Mouse (Mus musculus) frontal cortex, postnatal 10 days (tissue): Measurements from ENCODE around the gene Zbtb17.

Experiments
- DNase-seq, 2 experiments: peaks; one replicate each; pipeline ENCODE4 v3.0.0; 2022; ENCODE audit warnings: low spot score in 2 of 2, mixed read lengths in 1 of 2

Zbtb17 gene

DNA sequence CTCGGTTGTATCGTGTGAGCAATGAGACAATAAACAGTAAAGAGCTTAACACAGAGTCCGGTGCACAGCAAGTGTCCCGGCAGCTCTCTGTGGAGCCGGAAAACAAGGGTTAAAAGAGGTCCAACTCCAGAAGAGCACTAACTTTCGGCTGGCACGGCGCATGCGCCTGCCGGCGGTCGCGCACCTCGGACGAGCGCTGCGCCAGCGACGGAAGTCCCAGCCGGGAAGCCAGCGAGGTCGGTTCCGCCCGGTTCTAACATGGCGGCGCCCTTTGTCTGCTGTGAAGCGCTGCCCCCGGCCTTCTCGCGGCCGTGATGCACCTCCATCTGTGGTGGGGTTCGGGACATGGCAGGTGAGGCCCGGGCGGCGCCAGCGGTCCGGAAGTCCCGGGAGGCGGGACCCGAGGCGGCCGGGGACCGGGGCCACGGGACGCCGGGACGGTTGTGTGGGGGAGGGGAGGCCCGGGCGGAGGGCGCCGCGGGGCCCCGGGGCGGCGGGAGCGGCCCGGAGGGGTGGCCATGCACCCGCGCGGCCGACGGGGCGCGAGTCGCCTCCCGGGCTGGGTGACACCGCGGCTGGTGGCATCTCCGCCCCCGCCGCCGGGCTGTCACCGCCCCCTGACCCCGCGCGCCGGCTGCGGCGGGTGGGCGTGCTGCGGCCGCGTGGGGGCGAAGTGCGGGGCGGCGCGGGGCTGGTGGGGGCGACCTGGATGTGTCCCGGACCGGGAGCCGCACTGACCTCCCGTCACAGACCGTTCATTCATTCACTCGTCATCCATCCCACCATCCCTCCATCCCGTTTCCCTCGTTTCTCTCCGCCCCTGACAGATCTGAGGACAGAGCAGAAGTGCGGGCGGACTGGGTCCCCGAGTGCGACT, at the start of gene Zbtb17:
Gene Zbtb17, plus strand, starts transcription at position 204 of the 877 bp plus-strand sequence.
- peak; percentile 80 to 89 for DNase-seq

DNA sequence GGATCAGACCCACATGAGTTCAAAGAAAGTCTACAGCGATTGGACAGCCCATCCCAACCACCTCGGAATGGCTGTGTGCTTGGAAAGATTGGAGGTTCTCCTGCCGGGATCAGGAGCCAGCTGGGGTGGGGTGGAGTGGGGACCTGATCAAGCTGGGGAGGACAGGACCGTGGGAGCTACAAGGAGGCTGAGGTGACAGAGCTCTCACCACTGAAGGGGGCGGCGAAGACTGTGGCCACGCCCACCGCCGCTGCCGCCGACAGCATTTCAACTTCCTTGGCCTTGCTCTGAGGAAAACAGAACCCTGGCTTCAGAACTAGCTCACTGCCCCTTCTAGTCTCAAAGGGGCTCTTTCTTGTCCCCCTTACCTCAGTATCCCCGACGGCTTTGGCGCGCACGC, 49.7 kb upstream of the Zbtb17 start:
- DNase-seq: no peak

DNA sequence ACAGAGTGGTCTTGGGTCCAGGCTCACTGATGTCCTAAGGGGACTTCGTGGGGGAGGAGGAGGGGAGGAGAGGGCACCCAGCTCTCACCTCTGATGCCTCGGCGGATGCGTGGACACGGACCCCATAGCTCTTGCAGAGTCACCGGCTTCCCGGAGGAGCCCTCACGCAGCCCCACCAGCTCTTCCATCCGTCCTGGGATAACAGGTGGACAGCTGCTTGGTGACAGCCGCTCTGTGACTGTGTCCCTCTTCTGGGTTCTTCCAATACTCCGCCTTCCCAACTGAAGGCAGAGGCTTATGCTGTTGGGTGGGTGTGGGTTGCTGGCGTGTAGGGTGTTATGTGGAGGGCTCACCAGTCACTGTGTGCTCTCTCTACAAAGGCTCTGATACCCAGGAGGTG, 46.6 kb upstream of the Zbtb17 start:
- DNase-seq: no peak

DNA sequence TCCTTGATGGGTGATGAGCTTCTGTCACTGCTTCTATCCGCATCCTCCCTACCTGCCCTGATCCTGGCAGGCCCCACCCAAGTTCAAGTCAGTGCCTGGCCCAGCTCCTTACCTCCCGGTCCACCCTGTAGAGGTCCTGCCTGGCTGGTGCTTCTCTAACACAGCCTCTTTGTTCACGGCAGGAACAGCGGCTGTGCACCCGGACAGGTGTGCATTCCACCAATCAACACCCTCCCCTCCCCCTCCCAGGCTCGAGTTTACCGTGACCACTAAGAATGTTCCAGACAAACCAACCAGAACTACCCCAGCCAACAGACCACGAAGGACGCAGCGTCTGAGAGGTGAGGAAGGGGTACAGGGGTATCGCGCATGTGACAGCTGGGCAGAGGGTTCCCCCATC, 45.9 kb upstream of the Zbtb17 start, which contains the start of gene Clcnka:
Gene Clcnka, minus strand, starts transcription at position 180 of the 400 bp plus-strand sequence.
- no peak for DNase-seq

DNA sequence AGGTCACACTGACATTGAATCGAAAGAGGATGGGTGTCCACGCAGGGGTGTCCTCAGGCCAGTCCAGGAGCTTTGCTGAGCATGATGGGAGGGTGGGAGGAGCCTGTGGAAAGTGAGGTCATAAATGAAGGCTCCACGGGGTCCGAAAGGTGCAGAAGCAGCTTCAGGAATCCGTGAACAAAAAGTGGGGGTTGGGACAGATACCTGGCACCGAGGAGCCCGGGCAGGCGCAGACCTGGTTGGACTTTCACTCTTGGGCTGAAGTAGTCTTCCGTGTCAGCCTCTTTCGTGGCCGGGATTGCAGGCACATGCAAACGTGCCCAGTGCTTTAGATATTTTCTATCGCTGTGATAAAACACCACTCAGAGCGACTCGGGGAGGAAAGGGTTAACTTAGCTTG, 44.3 kb upstream of the Zbtb17 start:
- no peak for DNase-seq

DNA sequence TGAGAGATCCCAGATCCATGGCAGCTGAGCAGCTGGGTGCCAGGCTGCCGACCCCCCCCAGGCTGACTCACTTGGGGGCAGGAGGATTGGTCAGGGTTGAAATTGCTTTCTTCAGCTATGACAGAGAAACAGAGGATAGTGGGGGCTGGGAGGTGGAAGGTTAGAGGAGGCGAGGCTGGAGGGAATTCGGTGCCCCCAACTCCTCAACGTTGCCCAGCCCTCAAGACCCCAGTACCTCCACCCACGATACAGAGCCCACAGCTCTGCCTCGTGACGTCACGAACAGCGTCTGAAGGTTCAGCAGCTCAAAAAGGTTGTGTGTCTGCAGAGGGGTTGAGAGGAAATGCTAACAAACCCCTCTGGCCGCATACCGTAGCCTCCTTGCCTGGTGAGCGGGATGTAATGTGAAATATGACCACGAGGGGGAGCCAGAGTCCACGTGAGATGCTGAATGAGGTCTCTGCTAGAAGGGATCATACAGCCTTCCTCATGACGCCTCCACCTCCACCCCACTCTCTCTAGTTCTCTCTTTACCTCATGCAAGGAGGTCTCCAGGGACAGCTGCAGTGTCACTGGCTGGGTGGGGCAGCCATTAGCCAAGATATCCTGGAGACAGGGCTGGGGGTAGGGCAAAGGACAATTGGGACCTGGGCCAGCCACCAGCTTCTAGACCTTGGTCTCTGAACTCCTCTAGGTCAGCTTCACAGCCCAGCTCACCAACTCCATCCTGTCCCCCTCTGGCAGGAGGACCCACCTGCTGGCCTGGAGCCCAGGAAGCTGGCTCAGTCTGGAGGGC, 39.7 kb upstream of the Zbtb17 start:
- peak; percentile 78 to 89 for DNase-seq

DNA sequence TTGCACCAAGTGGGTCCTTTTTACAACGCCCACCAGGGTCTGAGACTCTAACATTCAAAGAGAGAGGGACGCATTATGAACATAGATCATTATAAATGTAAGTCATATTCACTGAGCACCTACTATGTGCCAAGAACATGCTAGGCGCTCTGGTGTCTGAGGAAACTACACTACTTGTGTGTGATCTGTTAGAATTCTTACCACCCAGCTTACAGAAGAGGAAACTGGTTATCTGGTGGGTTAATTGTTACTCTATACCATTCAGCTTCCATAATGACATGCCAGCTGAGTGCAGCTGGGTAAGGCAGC, 39.2 kb upstream of the Zbtb17 start:
- no peak for DNase-seq

DNA sequence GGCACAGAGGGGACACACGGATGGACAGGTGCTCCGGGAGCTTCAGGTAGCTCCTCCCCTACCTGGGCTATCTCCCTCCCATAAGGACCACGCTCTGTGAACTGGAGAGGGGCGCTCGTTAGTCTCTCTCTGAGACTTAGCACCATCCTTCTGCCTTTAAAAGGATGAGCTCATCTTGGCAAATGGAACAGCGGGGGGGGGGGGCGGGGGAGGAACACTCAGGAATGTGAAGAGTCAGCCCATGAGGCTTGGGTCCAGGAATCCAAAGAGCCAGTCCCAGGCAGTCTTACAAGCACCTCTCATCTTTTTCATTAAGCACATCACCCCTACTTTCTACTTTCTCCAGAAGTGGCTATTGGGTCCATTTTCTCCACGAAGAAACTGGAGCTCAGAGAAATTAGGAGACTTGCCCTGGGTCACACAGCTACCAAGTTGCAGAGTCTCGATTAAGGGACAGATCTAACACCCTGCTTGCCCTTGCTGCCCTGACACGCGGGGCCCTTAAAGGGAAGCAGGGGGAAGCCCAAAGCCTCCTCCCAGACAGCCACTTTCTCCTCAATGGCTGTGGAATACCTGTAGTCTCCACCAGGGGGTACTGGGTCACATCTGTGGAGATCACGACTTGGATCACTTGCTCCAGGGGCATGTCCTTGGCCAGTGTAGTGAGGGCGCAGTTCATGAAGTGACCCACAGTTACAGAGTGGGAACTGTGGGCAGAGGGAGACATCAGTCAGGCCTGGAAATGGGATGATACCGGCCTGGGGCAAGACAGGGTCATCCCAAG, 37.7 kb upstream of the Zbtb17 start:
- DNase-seq: no peak

DNA sequence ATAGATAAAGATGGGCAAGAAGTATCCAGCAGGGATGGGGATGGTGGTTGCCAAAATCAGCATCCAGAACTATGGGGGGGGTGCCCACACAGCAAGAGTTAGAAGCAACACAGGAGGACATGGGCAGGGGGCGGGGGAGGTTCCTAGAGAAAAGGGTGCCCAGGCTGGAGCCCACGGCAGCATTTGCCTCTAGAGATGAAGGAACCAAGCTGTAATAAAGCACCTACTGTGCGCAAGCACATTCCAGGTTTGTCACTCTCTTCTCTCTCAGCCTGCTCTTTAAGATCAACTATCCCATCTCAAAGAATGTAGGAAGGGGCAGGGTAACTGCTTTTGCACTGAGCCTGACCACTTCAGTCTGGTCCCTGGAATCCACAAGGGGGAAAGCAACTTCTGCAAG, 35.9 kb upstream of the Zbtb17 start:
- DNase-seq: no peak

DNA sequence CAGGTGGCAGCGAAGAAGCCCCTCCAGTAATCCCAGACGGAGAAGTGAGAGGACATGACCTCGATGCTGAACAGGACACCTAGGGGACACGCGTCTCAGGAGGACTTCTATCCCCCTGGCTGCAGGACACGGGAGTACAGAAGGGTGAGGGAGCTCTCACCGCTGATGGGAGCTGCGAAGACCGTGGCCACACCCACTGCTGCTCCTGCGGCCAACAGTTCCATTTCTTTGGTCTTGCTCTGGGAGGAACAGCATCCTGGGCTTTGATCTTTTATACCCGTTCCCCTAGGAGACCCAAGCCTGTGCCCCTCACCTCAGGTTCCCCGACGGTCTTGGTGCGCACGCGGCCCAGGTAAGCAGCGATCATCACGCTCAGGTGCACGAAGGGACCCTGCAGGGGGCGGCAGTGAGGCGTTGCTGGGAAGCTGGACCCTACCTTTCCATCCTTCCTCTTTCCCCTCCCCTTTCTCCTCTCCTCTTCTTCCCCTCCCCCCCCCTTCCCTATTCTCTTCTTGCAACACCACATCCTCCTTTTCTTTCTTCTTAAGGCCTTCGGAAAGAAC, 32.9 kb upstream of the Zbtb17 start:
- DNase-seq: no peak

DNA sequence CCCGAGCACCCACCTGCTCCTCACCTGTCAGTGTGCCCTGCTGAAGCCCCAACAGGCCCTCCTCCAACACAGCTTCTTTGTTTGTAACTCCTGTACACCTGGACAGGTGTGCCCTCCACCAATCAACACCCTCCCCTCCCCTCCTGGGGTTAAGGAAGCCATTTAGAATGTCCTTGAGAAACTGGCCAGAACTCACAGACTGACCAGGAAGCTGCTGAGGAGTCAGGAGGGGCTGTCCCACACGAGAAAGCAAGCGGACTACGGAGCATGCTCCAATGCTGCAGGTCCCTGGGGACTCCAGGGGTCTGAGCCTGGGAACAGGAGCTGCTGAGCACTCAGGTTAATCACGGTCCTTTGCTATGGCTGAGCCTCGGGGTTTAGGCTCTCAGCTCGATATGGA, 28.5 kb upstream of the Zbtb17 start, which contains the start of gene Clcnkb:
Gene Clcnkb, minus strand, starts transcription at position 91 of the 400 bp plus-strand sequence.
- no peak for DNase-seq

DNA sequence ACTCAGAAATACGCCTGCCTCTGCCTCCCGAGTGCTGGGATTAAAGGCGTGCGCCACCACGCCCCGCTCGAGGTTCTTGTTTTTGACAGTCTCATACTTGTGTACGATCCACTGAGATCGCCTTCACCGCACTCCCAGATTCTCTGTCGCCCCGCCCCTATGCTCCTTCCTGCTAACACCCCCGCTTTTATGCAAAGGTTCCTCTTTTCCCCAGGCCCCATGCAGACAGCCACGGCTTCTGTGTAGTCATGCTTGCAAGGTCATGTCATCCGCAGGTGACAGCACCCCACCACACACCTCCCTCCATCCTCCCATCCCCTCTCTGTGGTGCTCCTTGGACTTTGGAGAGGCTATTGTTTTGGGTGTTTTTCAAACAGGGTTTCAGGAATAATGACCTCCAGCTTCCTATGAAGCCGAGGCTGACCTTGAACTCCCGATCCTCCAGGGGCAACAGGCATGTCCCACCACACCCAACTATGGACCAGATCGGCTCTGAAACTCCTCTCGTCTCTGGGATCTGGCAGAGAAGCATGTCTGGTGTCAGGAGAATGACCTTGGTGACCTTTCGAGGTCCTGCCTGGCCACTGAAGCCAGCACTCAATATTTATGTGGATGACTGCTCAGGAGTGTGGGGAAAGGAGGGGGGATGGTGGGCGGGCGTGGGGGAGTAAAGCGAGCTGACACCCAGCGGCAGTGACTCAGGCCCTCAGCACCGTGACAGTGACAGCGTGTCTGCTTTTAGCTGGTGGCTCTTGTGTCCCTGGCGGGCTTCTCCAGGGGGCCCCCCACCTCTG, 24.9 kb upstream of the Zbtb17 start:
- no peak for DNase-seq

DNA sequence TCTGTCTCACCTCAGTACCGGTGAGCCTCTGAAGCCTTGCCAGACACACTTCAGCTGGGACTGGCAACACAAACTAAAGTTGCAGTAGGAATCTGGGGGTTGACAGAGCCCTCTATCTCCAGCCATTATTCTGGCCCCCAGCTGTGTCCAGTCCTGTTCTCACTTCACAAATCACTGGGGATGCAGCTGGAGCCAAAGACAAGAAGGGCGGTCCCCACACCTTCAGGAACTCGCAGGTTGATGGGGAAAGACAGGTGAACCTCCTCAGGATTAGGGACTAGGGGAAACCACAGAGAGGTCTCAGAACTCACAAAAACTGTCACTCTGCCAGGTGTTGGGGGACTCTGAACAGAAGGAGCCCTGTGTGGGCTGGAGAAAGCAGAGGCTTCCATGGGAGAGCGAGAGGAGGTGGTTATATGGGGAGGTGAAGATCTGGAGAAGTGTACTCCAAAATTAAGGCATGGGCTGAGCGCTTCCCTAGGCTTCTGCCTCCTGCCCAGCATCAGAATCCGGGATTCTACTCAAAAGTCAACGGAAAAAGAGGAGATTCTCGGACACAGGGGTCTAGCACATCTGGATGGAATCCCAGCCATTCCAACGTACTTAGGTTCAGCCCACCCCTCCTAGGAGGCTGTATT, 24.1 kb upstream of the Zbtb17 start, which contains the start of gene Hspb7:
Gene Hspb7, plus strand, starts transcription at position 588 of the 638 bp plus-strand sequence.
- DNase-seq: no peak

DNA sequence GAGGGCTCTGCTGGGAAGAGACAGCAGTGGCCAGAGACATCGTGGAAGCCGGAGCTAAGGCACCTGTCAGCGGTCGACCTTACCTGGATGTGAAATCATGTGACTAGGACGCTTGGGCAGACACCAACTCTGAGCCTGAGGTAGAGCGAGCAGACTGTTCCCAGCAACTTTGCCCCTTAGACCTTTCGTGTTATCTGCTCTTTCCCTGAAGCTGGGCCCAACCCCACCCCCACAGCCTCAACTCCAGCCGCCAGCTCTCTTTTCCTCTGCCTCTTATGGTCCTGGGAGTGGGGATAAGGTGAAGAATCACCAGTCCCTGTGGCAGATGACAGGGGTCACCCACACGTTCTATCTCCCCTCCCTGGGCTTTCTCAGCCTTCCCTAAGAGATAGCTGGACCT, 23.6 kb upstream of the Zbtb17 start:
- DNase-seq: no peak

DNA sequence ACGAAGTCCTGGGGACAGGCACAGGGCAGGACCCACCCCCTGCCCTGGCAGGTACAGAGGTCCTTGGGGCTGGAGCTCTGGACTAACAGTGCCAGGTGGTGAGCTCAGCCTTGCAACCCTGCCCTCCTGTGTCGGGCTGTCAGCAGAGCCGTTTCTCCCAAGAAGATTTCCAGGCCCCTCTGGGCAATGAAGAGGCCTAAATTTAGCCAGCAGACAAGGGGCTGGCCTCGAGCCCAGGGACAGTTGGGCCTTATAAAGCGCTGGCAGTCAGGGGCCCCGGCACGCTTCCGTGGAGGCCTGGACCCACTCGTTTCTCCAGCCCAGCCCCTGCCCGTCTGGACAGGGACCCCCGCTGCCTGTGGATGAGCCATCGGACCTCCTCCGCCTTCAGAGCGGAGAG, 23.0 kb upstream of the Zbtb17 start:
- no peak for DNase-seq

DNA sequence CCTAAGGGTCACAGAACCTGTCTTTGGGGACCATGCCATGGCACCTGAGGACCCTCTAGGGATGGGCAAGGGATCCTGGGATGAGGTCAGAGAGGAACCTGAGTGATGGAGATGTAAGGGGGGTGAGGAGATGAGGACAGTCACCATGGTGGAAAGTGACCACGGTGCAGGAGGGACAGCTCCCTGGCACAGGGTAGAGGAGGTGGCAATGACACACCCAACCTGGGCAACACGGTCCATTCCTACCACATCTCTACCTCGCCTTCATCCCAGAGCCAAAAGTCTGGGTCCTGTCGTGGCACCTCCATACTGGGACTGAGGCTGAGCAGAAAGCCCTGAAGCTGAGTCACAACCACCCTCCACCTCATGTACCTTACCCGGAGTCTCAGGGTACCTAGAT, 21.6 kb upstream of the Zbtb17 start:
- no peak for DNase-seq

DNA sequence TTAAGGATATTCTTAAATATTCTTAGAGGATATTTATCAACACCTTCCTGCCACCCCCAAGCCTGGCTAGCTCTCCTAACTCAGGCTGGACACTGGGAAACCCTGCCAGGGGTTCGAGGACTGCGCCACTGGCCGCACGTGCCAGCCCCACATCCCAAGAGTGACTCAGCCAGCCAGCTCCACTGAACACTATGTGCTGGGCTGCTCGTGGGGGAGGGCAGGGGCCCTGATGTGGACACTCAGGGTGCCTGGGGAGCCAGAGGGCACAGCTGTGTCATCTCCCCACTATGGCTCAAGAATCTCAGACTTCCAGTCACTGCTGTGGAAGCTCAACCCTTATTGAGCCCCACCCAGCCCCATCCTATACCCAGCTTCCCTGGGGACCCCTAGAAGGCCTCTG, 21.2 kb upstream of the Zbtb17 start:
- DNase-seq: no peak

DNA sequence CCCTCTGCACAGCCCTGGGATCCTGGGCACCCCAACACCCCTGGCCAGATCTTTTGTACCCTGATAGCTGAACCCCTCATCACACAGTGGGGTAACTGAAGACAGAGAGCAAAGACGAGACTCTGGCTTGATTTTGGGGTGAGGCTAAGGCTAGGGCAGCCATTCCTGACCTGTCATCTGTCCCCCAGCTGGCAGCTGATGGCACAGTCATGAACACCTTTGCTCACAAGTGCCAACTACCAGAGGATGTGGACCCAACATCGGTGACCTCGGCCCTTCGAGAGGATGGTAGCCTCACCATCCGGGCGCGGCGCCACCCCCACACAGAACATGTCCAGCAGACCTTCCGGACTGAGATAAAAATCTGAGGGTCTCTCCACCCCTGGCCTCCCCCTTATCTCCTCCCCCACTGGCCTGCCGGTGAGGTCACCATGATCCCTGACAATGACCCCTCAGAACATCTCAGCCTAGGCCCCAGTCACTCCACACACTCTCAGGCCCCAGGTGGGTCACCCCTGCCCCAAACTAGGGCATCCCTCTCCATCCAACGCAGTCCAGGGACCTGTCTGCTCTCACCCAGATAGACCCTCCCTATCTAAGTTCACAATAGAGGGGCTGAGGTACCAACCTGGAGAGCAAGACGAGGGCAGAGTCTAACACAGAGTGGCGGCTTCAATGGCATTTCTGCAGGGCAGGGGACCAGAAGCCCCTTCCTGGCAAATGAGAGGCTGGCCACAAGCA, 20.6 kb upstream of the Zbtb17 start:
- no peak for DNase-seq
